Mouse (Mus musculus): ENCODE results near the gene Alox12. TPM values are rescaled to one million over a fixed set of nuclear protein-coding genes. Genes with fewer than 3 reads are reported as not detected.

Alox12 gene
- total RNA-seq, 2 experiments from 2014 or later: 0.13 to 0.27 TPM

DNA sequence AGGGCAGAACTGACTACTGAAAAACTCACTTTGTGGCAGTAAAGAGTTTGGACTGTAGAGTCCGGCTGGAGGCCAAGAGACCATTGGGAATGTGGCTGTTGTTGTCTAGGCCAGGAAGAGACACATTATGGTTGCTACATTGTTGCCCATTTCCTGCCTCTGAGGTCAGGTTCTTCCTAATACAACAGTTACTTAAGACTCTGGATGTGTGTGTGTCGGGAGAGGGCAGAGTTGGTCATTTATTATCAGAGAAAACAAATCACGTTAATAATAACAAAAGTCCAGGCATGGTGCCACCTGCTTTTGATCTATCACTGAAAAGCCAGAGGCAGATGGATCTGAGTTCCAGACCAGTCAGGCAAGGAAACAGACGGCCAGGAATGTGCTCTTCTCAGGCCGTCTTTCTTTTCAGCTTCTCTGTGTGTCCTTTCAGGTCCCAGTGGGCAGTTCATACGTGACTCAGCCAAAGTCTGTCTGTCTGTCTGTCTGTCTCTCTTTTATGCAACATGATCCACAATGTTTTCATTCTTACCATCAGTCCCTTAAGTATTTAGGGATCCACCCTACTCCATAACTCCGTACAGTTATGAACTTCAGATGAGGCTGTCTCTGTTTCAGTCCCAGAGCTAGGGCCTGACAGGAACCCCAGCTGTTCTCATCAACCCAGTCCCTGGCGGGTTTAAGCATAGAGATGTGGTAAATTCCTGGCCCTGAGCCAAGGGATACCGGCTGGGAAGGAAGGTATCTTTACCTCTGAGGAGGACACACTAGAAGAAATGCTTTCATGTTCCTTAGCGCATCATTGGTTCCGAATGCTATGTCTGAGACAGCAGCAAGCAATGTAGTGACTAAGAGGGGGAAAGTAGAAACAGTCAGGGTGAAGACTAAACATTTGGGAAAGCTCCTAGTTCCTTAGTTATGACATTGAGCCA lies 61.5 kb downstream of the Alox12 start:
- TF ChIP-seq CTCF (conservative IDR thresholded peaks at IDR 0.05): no peak
- Histone ChIP-seq H3K27ac (no peak overlapping the region), H3K4me3 (no peak overlapping the region)
- no peak for DNase-seq (ENCODE audit: low spot score in 2 of 2)

DNA sequence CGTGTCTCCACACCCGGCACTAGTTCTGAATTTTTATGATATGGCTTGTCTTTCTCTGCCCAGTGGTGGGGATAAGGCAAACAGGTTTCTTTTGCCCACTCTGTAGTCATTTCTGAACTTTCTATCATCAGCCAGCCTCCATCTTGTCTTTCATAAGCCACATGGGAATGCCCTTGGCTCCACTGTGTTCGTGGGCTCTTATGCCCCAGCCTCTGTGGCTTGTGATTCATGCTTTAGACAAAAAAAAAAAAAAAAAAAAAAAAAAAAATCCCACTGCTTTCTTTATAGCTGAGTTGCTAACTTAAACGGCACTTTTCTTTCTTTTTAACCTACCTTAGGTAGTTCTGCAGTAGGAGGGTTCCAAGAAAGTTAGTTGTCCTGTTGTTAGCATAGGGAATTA lies 63.0 kb downstream of the Alox12 start:
- no peak for TF ChIP-seq CTCF (conservative IDR thresholded peaks at IDR 0.05)
- DNase-seq (ENCODE audit: low spot score in 2 of 2): no peak
- Histone ChIP-seq H3K27ac (no peak overlapping the region), H3K4me3 (no peak overlapping the region)

Small RNA genes within 50 kb of the gene (microRNA-seq; reads per million reads assigned to microRNA genes)
- gene Mir195a (3,332 to 3,367 reads per million in 2 experiments), gene Mir497 (0 reads per million in 2 experiments), gene Mir497b (0 reads per million in 2 experiments)

Other genes starting within 250 kb of the Alox12 start
- gene Acadvl, start 239.9 kb downstream of the Alox12 start, total RNA-seq (2021): 10 to 100 TPM; 54.9 to 63.7 TPM
- gene Dlg4, start 238.4 kb downstream of the Alox12 start, total RNA-seq (2021): 100 to 1,000 TPM; 880 to 888 TPM
- gene Asgr1, start 201.3 kb downstream of the Alox12 start, total RNA-seq (2021): 1 to 10 TPM in 1 of 2 experiments, under 1 TPM in 1; 0.52 to 1.7 TPM
- gene Asgr2, start 162.7 kb downstream of the Alox12 start, total RNA-seq (2021): not detected
- under 1 TPM in 1 of 2 experiments, not detected in 1; 0.46 TPM for gene Mgl2, start 125.0 kb downstream of the Alox12 start, total RNA-seq (2021)
- gene Clec10a, start 99.2 kb downstream of the Alox12 start, total RNA-seq (2021): 1 to 10 TPM in 1 of 2 experiments, under 1 TPM in 1; 0.67 to 1.5 TPM
- 10 to 100 TPM; 35.2 to 47.0 TPM for gene Slc16a11, start 42.6 kb downstream of the Alox12 start, total RNA-seq (2021)
- 10 to 100 TPM in 1 of 2 experiments, 1 to 10 TPM in 1; 7.9 to 11.0 TPM for gene Slc16a13, start 34.3 kb downstream of the Alox12 start, total RNA-seq (2021)
- 1 to 10 TPM in 1 of 2 experiments, under 1 TPM in 1; 0.83 to 1.4 TPM for gene Bcl6b, start 25.6 kb downstream of the Alox12 start, total RNA-seq (2021)
- gene 0610010K14Rik, start 17.4 kb downstream of the Alox12 start, total RNA-seq (2021): 10 to 100 TPM; 43.8 to 48.7 TPM
- gene Gm21988, start 15.5 kb downstream of the Alox12 start, total RNA-seq (2021): 1 to 10 TPM; 3.9 to 4.3 TPM
- gene Rnasek, start 15.5 kb downstream of the Alox12 start, total RNA-seq (2021): 100 to 1,000 TPM; 272 to 278 TPM
- not detected for gene Alox12e, start 67.3 kb upstream of the Alox12 start, total RNA-seq (2021)
- gene Alox15, start 96.7 kb upstream of the Alox12 start, total RNA-seq (2021): under 1 TPM in 1 of 2 experiments, not detected in 1; 0.26 TPM
- gene Pelp1, start 154.7 kb upstream of the Alox12 start, total RNA-seq (2021): 10 to 100 TPM; 33.2 to 40.1 TPM
- 10 to 100 TPM; 99.9 TPM for gene Arrb2, start 177.3 kb upstream of the Alox12 start, total RNA-seq (2021)
- gene Med11, start 196.6 kb upstream of the Alox12 start, total RNA-seq (2021): 10 to 100 TPM; 13.5 to 15.6 TPM
- gene Zmynd15, start 204.1 kb upstream of the Alox12 start, total RNA-seq (2021): under 1 TPM; 0.12 to 0.72 TPM
- gene Cxcl16, start 204.6 kb upstream of the Alox12 start, total RNA-seq (2021): 1 to 10 TPM in 1 of 2 experiments, under 1 TPM in 1; 0.96 to 1.1 TPM
- gene Tm4sf5, start 249.9 kb upstream of the Alox12 start, total RNA-seq (2021): not detected